In genomic region chr12:16893039-16893438, GRCm38 (mm10) we compare ENCODE assay signal across 14 mouse cellular contexts. TPM values are rescaled to one million over a fixed set of nuclear protein-coding genes. Genes with fewer than 3 reads are reported as not detected.
DNase-seq lines count a peak whose midpoint lies in the region; ATAC-seq and TF ChIP-seq lines count a peak whose summit lies in the region.
"Had no signal": no experiment of that assay in that cellular context is flagged by ENCODE, and none has a peak within 500 bp of the region (broad histone marks: within the 10 kb centered on the region; RNA-seq: fewer than 3 reads in every experiment).

No protein-coding gene starts in this region.

- no peak for DNase-seq in heart, postnatal 36 days
- DNase-seq in lung, postnatal 0 days (ENCODE audit: low spot score): no peak
- DNase-seq in lung, adult 18-20 months: no peak
- DNase-seq in spleen, adult 12 weeks (ENCODE audit: low spot score): no peak
- DNase-seq in adrenal gland, postnatal 36 days: no peak
- DNase-seq: adrenal gland, adult 8-10 months; kidney, adult 11 months; layer of hippocampus, adult 9-11 months; retina, postnatal 1 day; thymus, postnatal 4 days had no signal

- 0 out of 4 replicates have a peak overlapping the region, but pooled peaks of 1 of the 2 experiments have one; percentile 99 for H3K27ac ChIP-seq in heart, embryonic 14.5 days (replicated peaks in 1 of 2; ENCODE audit: control insufficient read depth in 1 of 2, insufficient read depth in 1 of 2, low read depth in 2 of 2, low read length in 2 of 2)
- H3K27ac ChIP-seq in lung, postnatal 0 days (ENCODE audit: low read length): peak overlapping the region; percentile 99
- peak overlapping the region; percentile 99 for H3K27ac ChIP-seq in intestine, embryonic 16.5 days (ENCODE audit: low read length)

- no peak for ATAC-seq in heart, embryonic 14.5 days (ENCODE audit: insufficient number of reproducible peaks, insufficient read depth, low FRiP score, low read depth)
- ATAC-seq in lung, postnatal 0 days: no peak
- no peak for ATAC-seq in intestine, embryonic 16.5 days
- ATAC-seq: CD4-positive, CD25-positive, alpha-beta regulatory T cell, adult 4 months had no signal

- no peak overlapping the region for H3K4me3 ChIP-seq in heart, embryonic 14.5 days (ENCODE audit: control insufficient read depth in 1 of 2, insufficient read depth in 1 of 2, low read depth in 1 of 2, low read length in 2 of 2)
- H3K4me3 ChIP-seq in lung, postnatal 0 days (ENCODE audit: low read depth, low read length): no peak overlapping the region
- no peak overlapping the region for H3K4me3 ChIP-seq in intestine, embryonic 16.5 days (ENCODE audit: low read length)

- WGBS in heart, embryonic 14.5 days: 92% methylated on average over 2 of the region's 2 CpGs
- 76% methylated on average over 2 of the region's 2 CpGs for WGBS in lung, postnatal 0 days
- 78% methylated on average over 2 of the region's 2 CpGs for WGBS in intestine, embryonic 16.5 days

- no peaks in the 10 kb centered on the region for H3K36me3 ChIP-seq in heart, embryonic 14.5 days (ENCODE audit: control insufficient read depth, insufficient read depth, low read length)
- H3K36me3 ChIP-seq in lung, postnatal 0 days (ENCODE audit: insufficient read depth, low read length): no peaks in the 10 kb centered on the region
- no peaks in the 10 kb centered on the region for H3K36me3 ChIP-seq in intestine, embryonic 16.5 days (ENCODE audit: control insufficient read depth, insufficient read depth, low read length)
- H3K36me3 ChIP-seq: limb, embryonic 12.5 days had no signal

- H3K4me1 ChIP-seq in heart, embryonic 14.5 days (ENCODE audit: control insufficient read depth in 2 of 2, insufficient read depth in 2 of 2, low read length in 2 of 2): peaks cover 2 to 25% of the 10 kb centered on the region in 2 experiments
- H3K4me1 ChIP-seq in lung, postnatal 0 days (ENCODE audit: insufficient read depth, low read depth, low read length): no peaks in the 10 kb centered on the region; the same call in 1 of the 2 replicates
- peaks cover 21% of the 10 kb centered on the region for H3K4me1 ChIP-seq in intestine, embryonic 16.5 days (ENCODE audit: control insufficient read depth, insufficient read depth, low read length)

- no peaks in the 10 kb centered on the region for H3K9me3 ChIP-seq in heart, embryonic 14.5 days (ENCODE audit: control insufficient read depth, low read length)
- no peaks in the 10 kb centered on the region for H3K9me3 ChIP-seq in lung, postnatal 0 days (ENCODE audit: low read length)
- no peaks in the 10 kb centered on the region for H3K9me3 ChIP-seq in intestine, embryonic 16.5 days (ENCODE audit: control insufficient read depth, low read length)
- H3K9me3 ChIP-seq: limb, embryonic 12.5 days had no signal

- no peak for TF ChIP-seq CTCF in lung, postnatal 0 days (IDR thresholded peaks at IDR 0.05)

- no peaks in the 10 kb centered on the region for H3K27me3 ChIP-seq in heart, embryonic 14.5 days (ENCODE audit: control insufficient read depth, insufficient read depth, low read length)
- H3K27me3 ChIP-seq in lung, postnatal 0 days (replicated peaks; ENCODE audit: insufficient read depth, low read length): no peaks in the 10 kb centered on the region
- no peaks in the 10 kb centered on the region for H3K27me3 ChIP-seq in intestine, embryonic 16.5 days (replicated peaks; ENCODE audit: control insufficient read depth, insufficient read depth, low read length)
- H3K27me3 ChIP-seq: limb, embryonic 12.5 days had no signal

- H3K4me2 ChIP-seq in heart, embryonic 14.5 days (ENCODE audit: low read length): no peak overlapping the region; the same call in 1 of the 2 replicates
- H3K4me2 ChIP-seq in lung, postnatal 0 days (replicated peaks; ENCODE audit: low read depth, low read length): no peak overlapping the region
- H3K4me2 ChIP-seq in intestine, embryonic 16.5 days (ENCODE audit: low read depth, low read length): no peak overlapping the region

- 0 out of 2 replicates have a peak overlapping the region, but pooled peaks have one; percentile 98 for H3K9ac ChIP-seq in heart, embryonic 14.5 days (ENCODE audit: low read length)
- H3K9ac ChIP-seq in lung, postnatal 0 days (replicated peaks; ENCODE audit: low read depth): no peak overlapping the region
- no peak overlapping the region for H3K9ac ChIP-seq in intestine, embryonic 16.5 days (ENCODE audit: low read depth, low read length)
- H3K9ac ChIP-seq: limb, embryonic 12.5 days had no signal

- intact Hi-C loops in heart, postnatal 36 days (cut with DNase I): loop anchor here (2.0 to 10.0 kb wide), 2 partner anchors 16 to 308 kb away; no protein-coding TSS in a partner anchor

- TF ChIP-seq EP300 in lung, postnatal 0 days (IDR thresholded peaks at IDR 0.05): no peak; the same call in 1 of the 2 replicates

RNA-seq across cellular contexts. Expression of gene Rock2, which starts 1.7 kb away (rescaled TPM):
- 24.8 and 26.7 TPM in 2 replicates for polyA plus RNA-seq in heart, embryonic 14.5 days (2014; fragmentation: Nextera tagmentation; extraction: Ambion mirVana)
- total RNA-seq in heart, postnatal 36 days (2021): 10 to 100 TPM; 77.4 to 84.9 TPM
- polyA plus RNA-seq in lung, postnatal 0 days (2015; fragmentation: Nextera tagmentation; extraction: Ambion mirVana): 18.2 and 22.9 TPM in 2 replicates
- 10.9 TPM in 2 replicates for polyA plus RNA-seq in intestine, embryonic 16.5 days (2015; fragmentation: Nextera tagmentation; extraction: Ambion mirVana)
- 10 to 100 TPM; 78.1 to 93.7 TPM for total RNA-seq in adrenal gland, postnatal 36 days (2021)
